Mouse (Mus musculus) liver, postnatal 0 days (tissue): ENCODE results near the gene Hsdl1.

Source experiments
- CTCF ChIP-seq: sonication (generic); IDR thresholded peaks from 2 replicates; pipeline ENCODE4 v1.5.1; 2016; ENCODE audit warnings: antibody characterized with exemption, low read depth
- EP300 ChIP-seq: IDR thresholded peaks from 2 replicates; pipeline ENCODE4 v1.6.1; 2016; ENCODE audit warnings: antibody characterized with exemption, low read depth, mild to moderate bottlenecking

DNA sequence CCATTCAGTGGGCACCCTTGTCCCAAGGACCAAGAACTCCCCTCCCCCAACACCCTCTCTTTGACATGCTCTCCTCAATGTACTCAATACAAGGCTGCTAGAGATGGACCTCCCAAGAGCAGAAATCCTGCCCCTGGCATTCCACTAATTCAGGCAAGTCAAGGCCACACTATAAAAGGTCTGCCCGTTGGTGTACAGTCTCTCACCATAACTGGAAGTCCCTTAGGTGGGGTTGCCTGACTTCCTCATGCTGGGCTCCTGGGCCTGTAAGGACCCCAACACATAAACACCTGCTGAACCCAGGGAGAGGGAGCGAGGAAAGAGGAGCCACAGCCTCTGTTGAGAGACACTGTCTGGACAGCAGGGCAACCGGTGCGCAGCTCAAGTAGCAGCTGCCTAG lies 28.8 kb upstream of the Hsdl1 start:
- TF ChIP-seq CTCF: no peak
- no peak for TF ChIP-seq EP300
